Mouse (Mus musculus): Measurements from ENCODE around the gene Rtn4rl1. TPM values are rescaled to one million over a fixed set of nuclear protein-coding genes. Genes with fewer than 3 reads are reported as not detected.

Rtn4rl1 gene
- polyA plus RNA-seq, 1 experiment from 2014 or later: 2.5 TPM

DNA sequence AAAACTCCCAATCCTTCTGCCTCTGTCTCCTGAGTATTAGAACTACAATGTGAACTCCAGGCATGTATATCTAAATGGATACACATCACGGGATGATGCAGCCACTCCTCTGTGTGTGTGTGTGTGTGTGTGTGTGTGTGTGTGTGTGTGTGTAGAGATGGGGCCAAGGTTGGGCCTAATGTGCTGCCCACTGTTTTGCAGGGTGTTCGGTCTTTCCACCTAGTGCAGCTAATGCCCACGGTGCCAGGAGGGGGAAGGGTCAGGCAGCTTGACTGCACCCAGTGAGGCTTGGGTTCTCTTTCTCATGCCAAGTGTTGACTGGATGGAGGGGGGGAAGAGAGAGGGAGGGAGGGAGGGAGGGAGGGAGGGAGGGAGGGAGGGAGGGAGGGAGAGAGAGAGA is 19.3 kb downstream of the Rtn4rl1 start:
- WGBS: 43% methylated on average over 3 of the region's 3 CpGs
- no peak overlapping the region for H3K4me3 ChIP-seq
- no peaks in the 10 kb centered on the region for H3K9me3 ChIP-seq
- peaks cover 47% of the 10 kb centered on the region for H3K27me3 ChIP-seq (ENCODE audit: insufficient read depth, poor library complexity, severe bottlenecking)
- peaks cover 72% of the 10 kb centered on the region for H3K4me1 ChIP-seq (replicated peaks)
- no peak overlapping the region; the same call in 1 of the 2 replicates for H3K27ac ChIP-seq
- H3K36me3 ChIP-seq: no peaks in the 10 kb centered on the region
- no peak for DNase-seq (ENCODE audit: low spot score)

DNA sequence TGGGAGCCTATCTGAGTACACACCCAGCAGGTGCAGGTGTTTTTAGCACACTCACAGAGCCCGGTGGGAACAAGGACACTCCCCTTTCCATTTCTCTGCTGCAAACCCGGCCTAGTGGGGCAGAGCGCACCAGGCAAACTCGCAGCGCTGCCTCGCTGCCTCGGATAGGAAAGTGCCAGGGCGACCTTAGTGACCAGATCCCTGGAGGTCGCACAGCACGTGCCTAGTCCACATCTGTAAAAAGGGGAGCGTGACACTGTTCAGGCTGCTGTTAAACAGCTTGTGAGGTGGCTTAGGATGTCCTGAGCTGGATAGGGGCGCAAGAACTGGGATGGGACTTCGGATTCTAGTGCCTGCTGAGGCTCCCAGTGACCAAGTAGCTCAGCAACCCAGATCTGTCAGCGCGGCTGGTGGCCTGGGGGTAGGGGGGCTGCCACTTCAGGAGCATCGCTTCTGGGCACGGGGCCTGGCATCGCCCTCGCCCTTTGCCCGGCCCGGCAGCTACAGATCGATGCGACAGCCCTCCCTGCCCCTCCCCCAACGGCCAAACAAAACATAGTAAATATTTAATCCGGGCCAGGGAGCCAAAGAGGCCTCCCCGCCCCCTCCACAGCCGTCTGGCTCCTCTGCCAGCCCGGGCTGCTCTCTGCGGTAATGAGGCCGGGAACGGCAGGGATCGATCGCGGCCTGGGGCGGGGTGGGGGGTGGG is 19.9 kb downstream of the Rtn4rl1 start:
- Histone ChIP-seq H3K4me1 (replicated peaks) (peaks cover 66% of the 10 kb centered on the region), H3K4me3 (peak overlapping the region; percentile 52), H3K9me3 (no peaks in the 10 kb centered on the region), H3K27ac (peak overlapping the region; percentile 81), H3K27me3 (ENCODE audit: insufficient read depth, poor library complexity, severe bottlenecking) (peaks cover 47% of the 10 kb centered on the region), H3K36me3 (no peaks in the 10 kb centered on the region)
- WGBS: 1% methylated on average over 35 of the region's 35 CpGs
- DNase-seq (ENCODE audit: low spot score): peak; percentile 63

DNA sequence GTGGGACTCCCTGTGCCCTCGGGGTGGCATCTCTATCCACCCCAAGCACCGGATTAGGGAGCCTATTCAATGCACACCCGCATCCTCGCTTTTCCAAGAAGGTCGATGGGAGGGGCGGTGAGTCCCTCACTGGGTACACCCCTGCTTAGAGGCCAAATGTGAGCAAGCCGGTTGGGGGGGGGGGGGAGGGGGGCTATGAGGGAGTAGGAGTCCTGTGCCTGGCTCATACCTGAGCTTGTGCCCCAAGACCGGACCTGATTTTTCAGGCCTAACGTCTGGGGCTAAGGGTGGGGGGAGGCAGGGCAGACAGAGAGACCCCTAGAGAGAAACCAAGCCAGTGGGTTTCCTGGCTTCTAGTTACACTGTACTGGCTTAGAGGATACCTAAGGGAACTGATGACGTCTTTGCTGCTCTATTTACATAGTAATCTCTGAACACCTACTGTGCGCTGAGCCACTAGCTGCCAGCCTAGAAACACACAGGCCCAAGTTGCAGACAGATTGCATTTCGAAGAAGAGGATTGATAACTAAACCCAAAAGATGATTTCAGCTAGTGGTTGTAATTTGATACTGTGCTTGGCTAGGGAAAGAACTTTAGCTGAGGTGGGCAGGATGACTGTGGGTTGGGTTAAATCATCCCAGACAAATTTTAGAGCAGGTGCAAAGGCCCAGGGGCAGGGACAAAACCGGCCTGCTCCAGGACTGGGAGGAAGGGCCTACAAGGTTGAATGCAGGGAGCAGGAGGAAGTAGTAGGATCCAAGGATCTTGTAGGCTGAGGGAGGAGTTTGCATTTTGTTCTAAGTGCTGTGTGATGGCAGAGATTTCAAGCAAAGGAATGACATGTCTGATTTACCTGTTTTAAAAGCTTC is 20.7 kb downstream of the Rtn4rl1 start:
- H3K27ac ChIP-seq: peak overlapping the region; percentile 81
- H3K36me3 ChIP-seq: no peaks in the 10 kb centered on the region
- H3K27me3 ChIP-seq (ENCODE audit: insufficient read depth, poor library complexity, severe bottlenecking): peaks cover 47% of the 10 kb centered on the region
- 16% methylated on average over 13 of the region's 13 CpGs for WGBS
- no peaks in the 10 kb centered on the region for H3K9me3 ChIP-seq
- peaks cover 59% of the 10 kb centered on the region for H3K4me1 ChIP-seq (replicated peaks)
- no peak for DNase-seq (ENCODE audit: low spot score)
- peak overlapping the region; percentile 52 for H3K4me3 ChIP-seq

DNA sequence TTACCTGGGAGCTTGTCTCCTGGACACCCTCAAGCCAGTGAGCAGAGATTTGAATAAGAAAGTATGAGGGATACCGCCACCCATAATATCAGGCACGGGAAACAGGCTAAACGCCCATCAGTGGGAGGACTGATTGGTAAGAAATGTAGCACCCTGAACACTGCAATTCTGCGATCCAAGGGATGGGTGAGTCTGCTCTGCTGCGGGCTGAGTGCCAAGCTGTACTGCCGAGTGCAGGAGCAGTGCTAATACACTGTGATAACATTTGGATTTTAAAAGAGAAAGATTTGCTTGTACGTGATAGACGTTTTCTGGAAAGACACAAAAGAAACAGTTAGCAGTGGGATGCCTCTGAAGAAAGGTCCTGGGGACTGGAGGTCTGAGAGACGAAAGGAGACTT is 26.5 kb downstream of the Rtn4rl1 start:
- Histone ChIP-seq H3K9me3 (no peaks in the 10 kb centered on the region), H3K36me3 (no peaks in the 10 kb centered on the region), H3K27me3 (ENCODE audit: insufficient read depth, poor library complexity, severe bottlenecking) (peaks cover 18% of the 10 kb centered on the region), H3K4me1 (replicated peaks) (peaks cover 25% of the 10 kb centered on the region), H3K4me3 (no peak overlapping the region), H3K27ac (no peak overlapping the region)
- WGBS: 43% methylated on average over 9 of the region's 9 CpGs
- DNase-seq (ENCODE audit: low spot score): no peak

DNA sequence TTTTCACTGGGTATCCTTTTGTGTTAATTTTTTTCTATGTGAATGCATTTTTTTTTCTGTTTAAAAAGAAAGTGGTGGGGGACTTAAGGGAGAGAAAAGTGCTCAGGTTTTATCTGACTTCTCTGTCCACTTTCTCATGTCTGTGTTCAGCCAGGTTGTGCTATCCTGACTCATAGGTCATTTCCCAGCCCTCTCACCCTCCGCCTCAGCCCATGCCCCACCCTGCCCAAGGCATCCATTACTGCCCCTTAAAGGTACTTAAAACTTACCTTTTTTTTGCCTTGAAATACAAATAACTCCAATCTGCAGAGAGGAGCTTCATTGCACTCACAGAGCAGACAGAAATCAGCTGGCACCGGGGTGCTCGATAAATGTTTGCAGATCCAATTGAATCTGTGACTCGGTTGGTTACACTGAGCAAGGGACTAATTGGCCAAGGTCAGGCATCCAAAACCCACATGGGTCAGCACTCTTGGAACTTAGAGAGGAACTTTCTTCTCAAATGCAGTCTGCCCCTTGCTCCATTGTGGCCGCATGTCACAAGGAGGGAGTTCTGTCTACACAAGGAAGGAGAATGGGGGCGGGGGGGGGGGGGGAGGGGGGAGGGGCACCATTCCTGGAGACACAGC is 27.0 kb downstream of the Rtn4rl1 start:
- H3K9me3 ChIP-seq: no peaks in the 10 kb centered on the region
- peaks cover 22% of the 10 kb centered on the region for H3K4me1 ChIP-seq (replicated peaks)
- WGBS: 38% methylated on average over 6 of the region's 6 CpGs
- H3K27me3 ChIP-seq (ENCODE audit: insufficient read depth, poor library complexity, severe bottlenecking): peaks cover 13% of the 10 kb centered on the region
- H3K4me3 ChIP-seq: no peak overlapping the region
- H3K27ac ChIP-seq: no peak overlapping the region
- no peaks in the 10 kb centered on the region for H3K36me3 ChIP-seq
- DNase-seq (ENCODE audit: low spot score): no peak

DNA sequence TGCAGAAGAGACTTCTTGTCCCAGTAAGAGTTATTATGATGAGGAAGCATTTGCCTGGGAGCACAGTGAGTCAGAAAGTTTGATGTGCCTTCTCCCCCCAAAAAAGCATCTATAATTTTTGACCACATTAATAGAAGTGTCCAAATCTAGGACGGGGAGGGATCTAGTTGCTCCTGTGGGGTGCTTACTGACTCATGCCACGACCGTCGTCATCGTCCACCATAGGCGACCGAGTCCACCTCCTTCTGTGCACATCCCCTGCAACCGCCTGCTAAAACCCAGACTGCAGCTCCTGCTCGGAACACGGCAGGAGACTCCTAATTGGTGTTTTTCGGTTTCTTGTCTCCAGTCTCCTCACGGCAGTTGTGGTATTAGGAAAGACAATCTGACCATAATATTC is 30.5 kb downstream of the Rtn4rl1 start:
- peaks cover 14% of the 10 kb centered on the region; the same call in 1 of the 2 replicates for H3K4me1 ChIP-seq (replicated peaks)
- H3K4me3 ChIP-seq: no peak overlapping the region
- 0 out of 2 replicates have a peak, but pooled peaks cover 6% of the 10 kb centered on the region for H3K27me3 ChIP-seq (ENCODE audit: insufficient read depth, poor library complexity, severe bottlenecking)
- 91% methylated on average over 12 of the region's 12 CpGs for WGBS
- no peak for DNase-seq (ENCODE audit: low spot score)
- no peaks in the 10 kb centered on the region for H3K9me3 ChIP-seq
- H3K27ac ChIP-seq: no peak overlapping the region
- H3K36me3 ChIP-seq: no peaks in the 10 kb centered on the region

DNA sequence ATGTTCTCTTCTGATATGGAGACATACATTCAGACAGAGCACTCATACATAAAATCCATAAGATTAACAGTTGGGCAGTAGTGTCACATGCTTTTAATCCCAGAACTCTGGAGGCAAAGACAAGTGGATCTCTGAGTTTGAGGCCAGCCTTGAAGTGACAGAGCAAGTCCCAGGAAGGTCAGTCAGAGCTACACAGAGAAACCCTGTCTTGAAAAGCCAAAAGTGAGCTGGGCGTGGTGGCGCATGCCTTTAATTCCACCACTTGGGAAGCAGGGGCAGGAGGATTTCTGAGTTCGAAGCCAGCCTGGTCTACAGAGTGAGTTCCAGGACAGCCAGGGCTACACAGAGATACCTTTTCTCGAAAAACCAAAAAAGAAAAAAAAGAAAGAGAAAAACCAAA is 31.3 kb downstream of the Rtn4rl1 start:
- no peak overlapping the region for H3K27ac ChIP-seq
- no peak overlapping the region for H3K4me3 ChIP-seq
- no peaks in the 10 kb centered on the region for H3K36me3 ChIP-seq
- DNase-seq (ENCODE audit: low spot score): no peak
- peaks cover 14% of the 10 kb centered on the region; the same call in 1 of the 2 replicates for H3K4me1 ChIP-seq (replicated peaks)
- H3K9me3 ChIP-seq: no peaks in the 10 kb centered on the region
- 82% methylated on average over 4 of the region's 4 CpGs for WGBS
- 0 out of 2 replicates have a peak, but pooled peaks cover 6% of the 10 kb centered on the region for H3K27me3 ChIP-seq (ENCODE audit: insufficient read depth, poor library complexity, severe bottlenecking)

DNA sequence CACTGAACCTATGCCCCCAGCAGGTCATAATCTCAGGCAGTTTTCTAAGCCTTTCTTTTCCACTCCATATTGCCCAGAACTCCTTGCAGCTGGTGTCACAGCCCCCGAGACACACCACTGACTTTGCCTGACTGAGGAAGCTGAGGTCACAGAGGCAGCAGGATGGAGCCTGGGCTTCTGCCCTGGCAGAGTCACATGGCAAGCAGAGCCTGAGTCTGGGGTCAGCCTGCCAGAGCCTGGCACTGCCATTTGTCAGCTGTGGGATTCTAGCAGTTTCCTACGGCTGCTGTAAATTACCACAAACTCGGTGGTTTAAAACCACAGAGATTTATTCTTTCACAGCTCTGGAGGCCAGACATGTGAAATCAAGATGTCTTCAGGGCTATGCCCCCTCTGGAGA is 34.0 kb downstream of the Rtn4rl1 start:
- DNase-seq (ENCODE audit: low spot score): no peak
- 74% methylated on average over 3 of the region's 3 CpGs for WGBS
- Histone ChIP-seq H3K27me3 (ENCODE audit: insufficient read depth, poor library complexity, severe bottlenecking) (peaks cover 10% of the 10 kb centered on the region; the same call in 1 of the 2 replicates), H3K4me3 (no peak overlapping the region), H3K36me3 (no peaks in the 10 kb centered on the region), H3K27ac (no peak overlapping the region), H3K9me3 (no peaks in the 10 kb centered on the region), H3K4me1 (replicated peaks) (peaks cover 12% of the 10 kb centered on the region)

DNA sequence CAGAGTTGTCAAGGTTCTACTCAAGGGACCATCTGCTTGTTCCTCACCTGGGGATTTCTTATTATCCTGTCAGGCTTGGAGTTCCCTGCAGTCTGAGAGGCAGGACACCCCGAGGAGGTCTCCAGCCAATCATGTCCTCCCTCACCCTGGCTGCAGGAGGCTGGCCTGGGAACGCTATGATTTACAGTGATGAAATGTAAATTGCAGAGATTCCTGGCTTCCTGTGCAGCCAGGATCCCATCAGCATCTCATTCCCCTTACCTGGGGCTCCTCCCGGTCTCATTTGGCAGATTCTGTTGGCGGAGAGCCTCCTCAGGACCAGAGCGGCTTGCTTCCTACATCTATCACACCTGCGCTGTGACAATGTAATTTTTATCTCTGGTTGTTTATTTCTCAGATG is 35.7 kb downstream of the Rtn4rl1 start:
- Histone ChIP-seq H3K9me3 (no peaks in the 10 kb centered on the region), H3K4me1 (replicated peaks) (peaks cover 17% of the 10 kb centered on the region), H3K36me3 (no peaks in the 10 kb centered on the region), H3K27ac (no peak overlapping the region), H3K4me3 (no peak overlapping the region), H3K27me3 (ENCODE audit: insufficient read depth, poor library complexity, severe bottlenecking) (peaks cover 20% of the 10 kb centered on the region)
- no peak for DNase-seq (ENCODE audit: low spot score)
- WGBS: 82% methylated on average over 6 of the region's 6 CpGs

DNA sequence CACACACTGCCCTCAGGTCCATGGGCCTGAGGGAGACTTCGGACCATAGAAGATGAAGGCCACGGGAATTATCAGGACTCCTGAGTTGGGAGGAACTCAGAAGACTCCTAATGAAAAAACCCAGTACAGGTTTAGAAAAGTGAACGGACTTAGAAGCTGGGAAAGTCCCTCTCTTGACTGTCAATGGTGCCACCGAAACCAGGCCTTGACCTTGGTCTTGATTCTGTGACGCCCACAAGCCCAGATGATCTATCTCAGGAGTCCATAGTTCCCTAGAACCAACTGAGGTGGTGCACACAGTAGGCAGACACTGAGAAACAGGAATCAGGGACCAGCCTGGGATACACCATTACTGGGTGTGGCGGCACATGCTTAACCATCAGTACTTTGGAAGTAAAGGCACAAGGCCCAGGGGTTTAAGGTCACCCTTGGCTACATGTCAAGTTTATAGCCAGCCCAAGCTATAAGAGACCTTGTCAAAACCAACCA is 36.7 kb downstream of the Rtn4rl1 start:
- Histone ChIP-seq H3K36me3 (no peaks in the 10 kb centered on the region), H3K27ac (no peak overlapping the region), H3K27me3 (ENCODE audit: insufficient read depth, poor library complexity, severe bottlenecking) (peaks cover 31% of the 10 kb centered on the region), H3K4me1 (replicated peaks) (peaks cover 22% of the 10 kb centered on the region), H3K9me3 (no peaks in the 10 kb centered on the region), H3K4me3 (no peak overlapping the region)
- DNase-seq (ENCODE audit: low spot score): no peak
- 93% methylated on average over 6 of the region's 6 CpGs for WGBS

DNA sequence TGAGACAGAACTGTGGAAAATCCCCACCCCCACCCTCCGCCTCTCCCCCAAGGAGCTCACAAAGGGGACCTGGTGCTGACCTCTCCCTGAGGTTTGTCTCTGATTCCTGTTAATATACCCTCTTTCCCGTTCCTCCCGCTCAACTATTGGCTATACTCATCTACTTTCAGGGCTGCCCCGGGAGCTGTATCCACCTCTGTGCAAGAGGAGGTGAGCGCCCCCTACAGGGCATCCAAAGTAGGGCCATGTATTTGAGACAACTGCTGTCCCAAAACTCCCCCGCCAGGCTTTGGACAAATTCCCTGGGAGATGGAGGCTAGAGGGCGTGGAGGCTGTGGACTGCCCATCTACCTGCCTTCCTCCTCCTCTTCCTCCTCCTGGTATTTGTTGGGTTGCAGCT is 38.2 kb downstream of the Rtn4rl1 start:
- no peak overlapping the region for H3K27ac ChIP-seq
- H3K36me3 ChIP-seq: no peaks in the 10 kb centered on the region

DNA sequence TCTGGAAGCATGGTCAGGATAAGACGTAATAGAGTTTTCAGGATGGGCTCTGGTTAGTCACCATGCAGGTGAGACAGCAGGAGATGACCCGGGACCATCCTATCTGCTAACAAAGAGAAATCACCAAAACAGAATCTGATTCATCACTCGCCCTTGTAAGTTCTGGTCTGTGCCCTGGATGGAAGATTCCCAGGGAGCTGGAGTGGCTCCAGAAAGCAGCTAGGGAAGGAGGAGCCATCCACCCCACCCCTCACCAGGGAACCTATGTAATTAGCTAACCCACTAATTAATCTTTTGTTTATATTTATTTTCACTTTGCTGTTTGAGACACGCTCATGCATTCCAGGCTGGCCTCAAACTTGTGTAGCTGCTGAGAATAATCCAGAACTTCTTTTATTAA is 38.9 kb downstream of the Rtn4rl1 start:
- Histone ChIP-seq H3K27ac (no peak overlapping the region), H3K4me1 (replicated peaks) (peaks cover 22% of the 10 kb centered on the region), H3K27me3 (ENCODE audit: insufficient read depth, poor library complexity, severe bottlenecking) (peaks cover 52% of the 10 kb centered on the region), H3K36me3 (no peaks in the 10 kb centered on the region), H3K4me3 (no peak overlapping the region), H3K9me3 (no peaks in the 10 kb centered on the region)
- 81% methylated on average over 4 of the region's 4 CpGs for WGBS
- no peak for DNase-seq (ENCODE audit: low spot score)

More for the DNA sequence above, 38.2 kb downstream of the Rtn4rl1 start:
- peaks cover 45% of the 10 kb centered on the region for H3K27me3 ChIP-seq (ENCODE audit: insufficient read depth, poor library complexity, severe bottlenecking)
- peak; percentile 75 for DNase-seq (ENCODE audit: low spot score)
- WGBS: 15% methylated on average over 7 of the region's 7 CpGs
- peaks cover 22% of the 10 kb centered on the region for H3K4me1 ChIP-seq (replicated peaks)
- H3K4me3 ChIP-seq: no peak overlapping the region
- no peaks in the 10 kb centered on the region for H3K9me3 ChIP-seq

Data from hindbrain, embryonic 10.5 days (tissue).